Mouse (Mus musculus) CD4-positive helper T cell, adult 2 months (primary cell): ENCODE data around the gene Pcp2.
"Not testable (repeated sequence)": the region's sequence is repeated elsewhere in the genome, so short reads cannot be mapped to it uniquely, and the experiment has no call there.

Source experiments
- DNase-seq: peaks from one replicate; pipeline ENCODE4 v3.0.0-alpha.2; 2012; ENCODE audit warnings: low read depth, missing footprints, low spot score

The Pcp2 gene

GRCm38 (mm10) chr8:3621199-3621970 is 4.0 kb downstream of the Pcp2 start, which contains the start of the genes Xab2 and Pet100:
Gene Xab2 (minus strand): TSS chr8:3621316.
Gene Pet100 (plus strand): TSS chr8:3621548.
- DNase-seq, result peak; percentile 99

- no peak for DNase-seq
These were observed 15.6 kb downstream of the Pcp2 start for GRCm38 (mm10) chr8:3609816-3610150.

GRCm38 (mm10) chr8:3609046-3609815 is 16.1 kb downstream of the Pcp2 start:
- DNase-seq, result no peak

- DNase-seq, result no peak
These were observed 17.5 kb downstream of the Pcp2 start for GRCm38 (mm10) chr8:3607822-3608221.

- DNase-seq, result no peak
These were observed 18.8 kb downstream of the Pcp2 start for GRCm38 (mm10) chr8:3606593-3606992.

GRCm38 (mm10) chr8:3603439-3603838 is 21.9 kb downstream of the Pcp2 start:
- DNase-seq, result no peak

- DNase-seq, result no peak
These were observed 24.9 kb downstream of the Pcp2 start for GRCm38 (mm10) chr8:3600401-3600800.

- no peak for DNase-seq
These were observed 26.1 kb downstream of the Pcp2 start for GRCm38 (mm10) chr8:3599219-3599618.

- DNase-seq, result no peak
These were observed 27.3 kb downstream of the Pcp2 start for GRCm38 (mm10) chr8:3598054-3598453.

- no peak for DNase-seq
These were observed 30.9 kb downstream of the Pcp2 start for GRCm38 (mm10) chr8:3594466-3594865.

GRCm38 (mm10) chr8:3593470-3593869 is 31.9 kb downstream of the Pcp2 start:
- DNase-seq, result no peak

GRCm38 (mm10) chr8:3588258-3588633 is 37.1 kb downstream of the Pcp2 start:
- no peak for DNase-seq

GRCm38 (mm10) chr8:3587391-3588257 is 37.7 kb downstream of the Pcp2 start:
- DNase-seq, result peak; percentile 54

GRCm38 (mm10) chr8:3586993-3587390 is 38.4 kb downstream of the Pcp2 start, which contains the start of gene Camsap3:
Gene Camsap3 (plus strand): TSS chr8:3587293.
- no peak for DNase-seq

- no peak for DNase-seq
These were observed 38.9 kb downstream of the Pcp2 start for GRCm38 (mm10) chr8:3586452-3586851.

- not testable (repeated sequence) for DNase-seq
These were observed 43.4 kb downstream of the Pcp2 start for GRCm38 (mm10) chr8:3581961-3582360.

GRCm38 (mm10) chr8:3579390-3580364 is 45.7 kb downstream of the Pcp2 start:
- no peak for DNase-seq

- DNase-seq, result no peak
These were observed 49.0 kb downstream of the Pcp2 start for GRCm38 (mm10) chr8:3576211-3576960.

- DNase-seq, result no peak
These were observed 50.8 kb downstream of the Pcp2 start for GRCm38 (mm10) chr8:3574546-3574945.
